Mouse (Mus musculus) central nervous system, embryonic 11.5 days (tissue): ENCODE measurements around the gene Frem2. TPM values are rescaled to one million over a fixed set of nuclear protein-coding genes. Genes with fewer than 3 reads are reported as not detected.

Experiments
- polyA plus RNA-seq: library from polyadenylated mRNA; depleted of rRNA; stranded (reverse); fragments of >200 nt; gene quantifications from 2 replicates; pipeline ENCODE4 v1.2.3, GENCODE M21; 2012; rRNA removed

The Frem2 gene
- polyA plus RNA-seq, result 3.3 and 7.7 TPM in 2 replicates

DNA sequence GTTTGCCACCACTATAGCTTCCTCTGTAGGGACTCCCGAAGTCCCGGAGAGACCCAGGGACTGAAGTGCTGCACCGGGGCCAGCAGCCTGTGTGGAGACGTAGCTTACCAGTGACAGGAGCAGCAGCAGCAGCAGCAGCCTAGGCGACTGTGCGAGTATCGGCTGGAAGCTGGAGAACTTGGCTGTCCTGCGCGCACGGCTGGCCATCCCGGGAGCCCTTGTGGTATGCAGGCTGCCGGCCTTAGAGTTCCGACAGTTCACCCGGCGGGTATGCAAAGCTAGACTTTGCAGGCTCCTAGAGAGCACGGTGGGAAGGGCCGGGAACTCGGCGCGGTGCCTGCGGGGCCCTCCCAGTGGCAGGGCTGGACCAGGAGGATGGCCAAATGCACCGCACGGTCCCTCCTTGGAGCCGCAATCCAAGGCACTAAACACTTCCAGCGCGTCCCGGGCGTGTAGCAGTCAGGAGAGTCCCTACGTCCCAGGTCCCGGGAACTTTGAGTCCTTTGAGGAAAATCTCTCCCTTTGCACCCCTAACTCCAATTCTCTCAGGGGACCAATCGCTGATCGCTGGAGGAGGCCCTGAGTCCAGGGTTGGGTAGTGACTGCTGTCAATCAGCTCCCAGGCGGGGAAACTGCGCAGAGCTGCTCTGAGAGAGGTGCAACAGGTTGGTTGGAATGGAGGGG lies at the start of gene Frem2:
TSS of gene Frem2 (minus strand) at position 478 of the 684 bp plus-strand sequence.

DNA sequence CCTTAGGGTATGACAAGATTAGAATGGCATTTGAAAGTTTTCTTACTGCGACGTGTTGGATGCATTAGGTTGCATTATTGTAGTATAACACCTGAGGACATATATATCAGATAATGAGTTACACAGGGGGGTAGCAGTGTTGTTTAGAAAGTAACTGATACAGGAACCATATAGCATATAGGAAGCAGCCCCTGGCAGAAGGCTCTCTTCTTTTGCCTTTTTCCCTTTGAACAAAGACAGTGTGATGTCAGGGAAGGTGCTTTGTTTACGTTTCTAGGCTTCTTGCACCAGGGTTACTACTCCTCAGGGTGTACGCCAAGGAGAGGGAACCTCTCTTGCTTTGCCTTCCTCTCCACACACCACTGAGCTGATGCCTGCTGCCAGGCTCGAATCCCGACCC lies 168.8 kb downstream of the Frem2 start, which contains the start of gene Stoml3:
TSS of gene Stoml3 (plus strand) at position 301 of the 400 bp plus-strand sequence.

Other genes with a start within 250 kb of the Frem2 start
- 7.3 and 12.0 TPM in 2 replicates for gene Nhlrc3, start 194.0 kb downstream of the Frem2 start, polyA plus RNA-seq
- 14.0 and 26.7 TPM in 2 replicates for gene Proser1, start 193.7 kb downstream of the Frem2 start, polyA plus RNA-seq
- 0.05 TPM in 1 of 2 replicates, not detected in the other for gene Stoml3, start 168.7 kb downstream of the Frem2 start, polyA plus RNA-seq
- gene Gm10985, start 187.7 kb upstream of the Frem2 start, polyA plus RNA-seq, result not detected in 2 replicates
- gene Ufm1, start 206.5 kb upstream of the Frem2 start, polyA plus RNA-seq, result 47.2 and 61.2 TPM in 2 replicates